Mouse (Mus musculus): Measurements from ENCODE around the gene Pex11g. TPM values are rescaled to one million over a fixed set of nuclear protein-coding genes. Genes with fewer than 3 reads are reported as not detected.

The Pex11g gene
- polyA plus RNA-seq (2015; fragmentation: Nextera tagmentation; extraction: Ambion mirVana): 3.0 and 3.7 TPM in 2 replicates

- peak within 1 kb of the TSS; percentile 49 for H3K4me3 ChIP-seq (replicated peaks; ENCODE audit: low read length)
- H3K4me2 ChIP-seq (ENCODE audit: low read length): peak within 1 kb of the TSS; percentile 66
- peak within 1 kb of the TSS; percentile 63 for H3K9ac ChIP-seq (replicated peaks; ENCODE audit: low read depth, low read length)
- H3K27ac ChIP-seq (ENCODE audit: low read length): peak within 1 kb of the TSS; percentile 29; the same call in 1 of the 2 replicates
- H3K4me1 ChIP-seq (replicated peaks; ENCODE audit: control insufficient read depth, insufficient read depth, low read length): peaks cover 7% of the 10 kb centered on the region; the same call in 1 of the 2 replicates
- H3K27me3 ChIP-seq (replicated peaks; ENCODE audit: control insufficient read depth, insufficient read depth, low read length): no peaks in the 10 kb centered on the region
- no peaks in the 10 kb centered on the region for H3K36me3 ChIP-seq (ENCODE audit: control insufficient read depth, insufficient read depth)
- peak; percentile 87 for ATAC-seq
- WGBS: 6% methylated on average over 32 of the region's 32 CpGs
- no peaks in the 10 kb centered on the region for H3K9me3 ChIP-seq (ENCODE audit: control insufficient read depth, low read length)
Observed at GRCm38 (mm10) chr8:3467006-3467885, at the start of gene Pex11g. Gene Pex11g, minus strand, starts transcription at chr8:3467680.

GRCm38 (mm10) chr8:3517117-3517495 lies 49.6 kb upstream of the Pex11g start:
- peaks cover 10% of the 10 kb centered on the region for H3K4me1 ChIP-seq (replicated peaks; ENCODE audit: control insufficient read depth, insufficient read depth, low read length)
- peak overlapping the region; percentile 58 for H3K9ac ChIP-seq (replicated peaks; ENCODE audit: low read depth, low read length)
- H3K4me3 ChIP-seq (replicated peaks; ENCODE audit: low read length): peak overlapping the region; percentile 70
- 0 out of 2 replicates have a peak overlapping the region, but pooled peaks have one; percentile 26 for H3K27ac ChIP-seq (ENCODE audit: low read length)
- peak overlapping the region; percentile 95 for H3K4me2 ChIP-seq (ENCODE audit: low read length)
- no peaks in the 10 kb centered on the region for H3K9me3 ChIP-seq (ENCODE audit: control insufficient read depth, low read length)
- WGBS: 6% methylated on average over 16 of the region's 16 CpGs
- H3K27me3 ChIP-seq (replicated peaks; ENCODE audit: control insufficient read depth, insufficient read depth, low read length): no peaks in the 10 kb centered on the region
- ATAC-seq: no peak
- peaks cover 11% of the 10 kb centered on the region for H3K36me3 ChIP-seq (ENCODE audit: control insufficient read depth, insufficient read depth)

DNA sequence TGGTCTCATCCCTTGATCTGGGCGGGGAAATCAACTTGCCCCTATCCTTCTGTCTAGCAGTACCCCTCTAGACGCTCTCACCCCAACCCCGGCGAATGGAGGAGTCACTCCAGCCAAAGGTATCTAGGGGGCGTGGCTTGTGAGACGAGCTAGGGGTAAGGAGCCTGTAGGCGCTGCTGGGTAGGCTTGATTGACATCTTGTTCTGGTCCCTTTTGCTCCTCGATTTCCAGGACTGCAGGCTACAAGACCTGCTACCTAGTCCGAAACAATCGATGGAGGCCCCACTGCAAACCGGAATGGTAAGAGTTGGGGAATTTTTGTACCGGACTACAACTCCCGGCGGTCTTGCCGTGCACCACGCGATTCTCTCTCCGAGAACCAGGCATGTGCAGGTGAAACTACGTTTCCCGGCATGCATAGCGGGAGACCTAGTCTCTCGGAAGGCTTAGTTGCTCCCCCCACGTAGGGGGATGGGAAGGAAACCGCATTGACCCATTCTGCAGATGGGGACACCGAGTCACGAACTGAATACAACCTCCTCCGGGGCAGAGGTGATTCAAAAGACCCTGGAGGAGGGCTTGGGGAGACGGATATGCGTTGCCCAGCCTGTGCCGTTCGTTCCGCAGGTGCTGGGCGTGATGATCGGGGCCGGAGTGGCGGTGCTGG lies 49.1 kb upstream of the Pex11g start:
- Histone ChIP-seq H3K4me2 (ENCODE audit: low read length) (peak overlapping the region; percentile 95), H3K27me3 (replicated peaks; ENCODE audit: control insufficient read depth, insufficient read depth, low read length) (no peaks in the 10 kb centered on the region), H3K27ac (ENCODE audit: low read length) (peak overlapping the region; percentile 71), H3K36me3 (ENCODE audit: control insufficient read depth, insufficient read depth) (peaks cover 11% of the 10 kb centered on the region), H3K9me3 (ENCODE audit: control insufficient read depth, low read length) (no peaks in the 10 kb centered on the region), H3K4me3 (replicated peaks; ENCODE audit: low read length) (peak overlapping the region; percentile 70), H3K9ac (replicated peaks; ENCODE audit: low read depth, low read length) (peak overlapping the region; percentile 58), H3K4me1 (replicated peaks; ENCODE audit: control insufficient read depth, insufficient read depth, low read length) (peaks cover 10% of the 10 kb centered on the region)
- ATAC-seq: peak; percentile 85
- WGBS: 2% methylated on average over 36 of the region's 36 CpGs

DNA sequence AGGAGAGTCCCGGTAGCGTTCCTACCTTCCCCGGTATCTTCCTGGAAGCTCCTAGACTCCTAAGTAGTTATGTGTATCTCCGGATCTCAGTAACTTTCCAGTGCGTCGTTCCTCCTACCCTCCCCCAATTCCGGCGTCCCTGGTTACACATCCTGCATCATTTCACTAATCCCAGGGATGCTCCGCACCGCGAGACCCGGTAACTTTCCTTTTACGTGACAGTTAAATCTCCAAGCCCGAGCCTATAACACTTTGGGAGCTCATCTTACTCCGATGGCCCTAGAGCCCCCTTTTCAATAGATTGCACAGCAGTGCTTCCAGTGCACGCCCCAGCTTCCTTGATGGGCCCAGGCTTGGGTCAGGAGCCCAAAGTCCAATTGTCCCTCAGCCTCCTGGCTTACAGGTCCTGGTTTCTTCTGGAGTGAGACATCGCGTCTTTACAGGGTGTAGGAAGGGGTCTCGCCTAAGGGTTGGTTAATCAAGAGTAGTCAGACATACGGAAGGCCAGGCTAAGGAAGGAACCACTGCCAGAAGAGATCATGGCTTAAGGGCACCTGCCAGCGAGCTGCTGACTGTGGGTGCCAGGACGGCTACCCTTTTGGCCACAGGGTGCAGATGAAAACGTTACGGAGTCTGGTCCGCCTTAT lies 48.4 kb upstream of the Pex11g start:
- H3K36me3 ChIP-seq (ENCODE audit: control insufficient read depth, insufficient read depth): peaks cover 11% of the 10 kb centered on the region
- H3K4me1 ChIP-seq (replicated peaks; ENCODE audit: control insufficient read depth, insufficient read depth, low read length): peaks cover 10% of the 10 kb centered on the region
- no peaks in the 10 kb centered on the region for H3K27me3 ChIP-seq (replicated peaks; ENCODE audit: control insufficient read depth, insufficient read depth, low read length)
- peak overlapping the region; percentile 71 for H3K27ac ChIP-seq (ENCODE audit: low read length)
- H3K4me2 ChIP-seq (ENCODE audit: low read length): peak overlapping the region; percentile 95
- no peaks in the 10 kb centered on the region for H3K9me3 ChIP-seq (ENCODE audit: control insufficient read depth, low read length)
- peak; percentile 35 for ATAC-seq
- H3K9ac ChIP-seq (replicated peaks; ENCODE audit: low read depth, low read length): peak overlapping the region; percentile 58
- peak overlapping the region; percentile 70 for H3K4me3 ChIP-seq (replicated peaks; ENCODE audit: low read length)
- under 1% methylated on average over 25 of the region's 25 CpGs for WGBS

GRCm38 (mm10) chr8:3515260-3515671 lies 47.8 kb upstream of the Pex11g start, which contains the start of gene Pnpla6:
Gene Pnpla6, plus strand, starts transcription at chr8:3515384.
- Histone ChIP-seq H3K4me1 (replicated peaks; ENCODE audit: control insufficient read depth, insufficient read depth, low read length) (peaks cover 10% of the 10 kb centered on the region), H3K27me3 (replicated peaks; ENCODE audit: control insufficient read depth, insufficient read depth, low read length) (no peaks in the 10 kb centered on the region), H3K9me3 (ENCODE audit: control insufficient read depth, low read length) (no peaks in the 10 kb centered on the region), H3K4me3 (replicated peaks; ENCODE audit: low read length) (peak within 1 kb of the TSS; percentile 70), H3K36me3 (ENCODE audit: control insufficient read depth, insufficient read depth) (peaks cover 11% of the 10 kb centered on the region), H3K4me2 (ENCODE audit: low read length) (peak within 1 kb of the TSS; percentile 95), H3K27ac (ENCODE audit: low read length) (peak within 1 kb of the TSS; percentile 71), H3K9ac (replicated peaks; ENCODE audit: low read depth, low read length) (peak within 1 kb of the TSS; percentile 58)
- 0% methylated on average over 25 of the region's 25 CpGs for WGBS
- peak; percentile 74 for ATAC-seq

DNA sequence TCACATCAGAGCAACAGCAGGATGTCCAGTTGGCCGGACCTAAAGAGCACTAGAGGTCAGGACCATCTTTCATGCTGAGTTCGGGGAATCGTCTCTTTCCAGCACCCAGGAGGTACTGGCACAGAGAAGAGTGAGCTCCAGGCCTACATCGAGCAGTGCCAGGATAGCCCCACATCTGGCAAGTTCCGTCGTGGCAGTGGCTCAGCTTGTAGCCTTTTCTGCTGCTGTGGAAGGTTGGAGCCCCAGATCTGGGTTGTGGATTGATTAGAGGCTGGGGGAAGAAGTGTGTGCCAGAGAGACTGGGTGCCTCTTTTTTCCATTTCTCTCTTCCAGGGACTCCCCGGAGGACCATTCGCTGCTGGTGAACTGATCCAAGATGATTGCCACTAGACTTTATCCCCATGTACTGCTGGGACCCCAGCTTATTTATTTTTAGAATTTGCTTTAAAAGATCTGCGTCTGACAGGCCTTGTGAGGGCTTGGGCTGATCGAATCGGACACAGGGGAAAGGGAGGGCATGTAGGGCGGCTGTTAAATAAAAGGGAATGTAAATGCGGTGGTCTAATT lies 47.3 kb upstream of the Pex11g start:
- H3K27me3 ChIP-seq (replicated peaks; ENCODE audit: control insufficient read depth, insufficient read depth, low read length): no peaks in the 10 kb centered on the region
- 34% methylated on average over 13 of the region's 13 CpGs for WGBS
- H3K4me3 ChIP-seq (replicated peaks; ENCODE audit: low read length): peak overlapping the region; percentile 70
- H3K4me1 ChIP-seq (replicated peaks; ENCODE audit: control insufficient read depth, insufficient read depth, low read length): peaks cover 10% of the 10 kb centered on the region
- peaks cover 11% of the 10 kb centered on the region for H3K36me3 ChIP-seq (ENCODE audit: control insufficient read depth, insufficient read depth)
- peak overlapping the region; percentile 13 for H3K27ac ChIP-seq (ENCODE audit: low read length)
- no peak for ATAC-seq
- peak overlapping the region; percentile 95 for H3K4me2 ChIP-seq (ENCODE audit: low read length)
- no peaks in the 10 kb centered on the region for H3K9me3 ChIP-seq (ENCODE audit: control insufficient read depth, low read length)
- peak overlapping the region; percentile 58 for H3K9ac ChIP-seq (replicated peaks; ENCODE audit: low read depth, low read length)

DNA sequence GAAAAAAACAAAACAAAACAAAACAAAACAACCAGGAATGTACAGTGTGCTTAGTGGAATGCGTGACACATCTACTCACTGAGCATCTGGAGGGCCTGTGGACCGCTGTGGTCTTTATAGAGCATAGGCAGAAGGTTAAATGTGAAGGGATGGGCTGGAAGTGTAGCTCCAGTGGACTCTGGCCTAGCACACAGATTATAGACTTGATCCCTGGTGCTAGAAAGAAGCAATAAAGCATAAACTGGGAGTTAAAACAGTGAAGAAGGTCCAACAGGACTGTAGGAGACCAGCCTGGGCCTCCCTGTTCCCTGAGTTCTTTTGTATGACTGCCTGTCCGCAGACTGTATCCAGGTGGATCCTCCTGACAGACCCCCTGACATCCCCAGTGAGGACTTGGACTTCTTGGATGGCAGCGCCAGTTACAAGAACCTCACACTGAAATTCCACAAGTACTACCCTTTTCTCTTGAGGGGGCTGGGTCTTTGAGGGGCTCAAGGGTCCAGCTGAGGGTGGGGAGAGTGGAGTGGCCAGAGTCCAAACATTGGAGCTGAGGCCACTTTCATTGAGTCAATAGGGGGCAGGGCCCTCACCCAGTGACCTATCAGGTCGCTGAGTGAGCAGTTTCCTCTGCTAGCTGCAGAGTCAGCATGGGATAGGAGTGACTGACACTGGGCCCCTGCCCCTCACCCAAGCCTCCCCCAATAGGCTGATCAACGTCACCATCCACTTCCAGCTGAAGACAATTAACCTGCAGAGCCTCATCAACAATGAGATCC lies 40.7 kb upstream of the Pex11g start:
- Histone ChIP-seq H3K36me3 (ENCODE audit: control insufficient read depth, insufficient read depth) (peaks cover 26% of the 10 kb centered on the region), H3K9me3 (ENCODE audit: control insufficient read depth, low read length) (no peaks in the 10 kb centered on the region), H3K27ac (ENCODE audit: low read length) (no peak overlapping the region), H3K4me2 (ENCODE audit: low read length) (no peak overlapping the region), H3K27me3 (replicated peaks; ENCODE audit: control insufficient read depth, insufficient read depth, low read length) (no peaks in the 10 kb centered on the region), H3K4me1 (replicated peaks; ENCODE audit: control insufficient read depth, insufficient read depth, low read length) (no peaks in the 10 kb centered on the region), H3K9ac (replicated peaks; ENCODE audit: low read depth, low read length) (no peak overlapping the region), H3K4me3 (replicated peaks; ENCODE audit: low read length) (no peak overlapping the region)
- WGBS: 90% methylated on average over 6 of the region's 6 CpGs
- no peak for ATAC-seq

DNA sequence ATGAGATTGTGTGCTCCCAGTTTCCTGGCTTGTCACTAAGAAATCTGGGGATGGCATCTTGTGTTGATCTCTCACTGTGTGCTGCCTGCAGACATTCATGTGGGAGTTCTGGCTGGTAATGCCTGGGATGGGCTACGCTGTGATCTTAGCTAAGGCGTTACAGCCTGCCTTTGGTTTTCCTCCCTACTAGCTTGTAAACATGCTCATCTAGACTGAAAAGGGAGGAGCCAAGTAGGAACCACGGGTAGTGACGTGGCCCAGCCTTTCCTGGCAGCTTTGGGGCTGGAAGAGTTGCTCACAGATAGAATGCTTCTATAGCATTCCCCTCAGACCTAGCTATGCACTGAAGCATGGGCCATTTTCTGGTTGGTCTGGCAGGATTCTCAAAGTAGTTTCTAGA lies 34.7 kb upstream of the Pex11g start:
- Histone ChIP-seq H3K27me3 (replicated peaks; ENCODE audit: control insufficient read depth, insufficient read depth, low read length) (no peaks in the 10 kb centered on the region), H3K9me3 (ENCODE audit: control insufficient read depth, low read length) (no peaks in the 10 kb centered on the region), H3K4me3 (replicated peaks; ENCODE audit: low read length) (no peak overlapping the region), H3K9ac (replicated peaks; ENCODE audit: low read depth, low read length) (no peak overlapping the region), H3K4me1 (replicated peaks; ENCODE audit: control insufficient read depth, insufficient read depth, low read length) (peaks cover 29% of the 10 kb centered on the region), H3K4me2 (ENCODE audit: low read length) (no peak overlapping the region), H3K36me3 (ENCODE audit: control insufficient read depth, insufficient read depth) (peaks cover 12% of the 10 kb centered on the region), H3K27ac (ENCODE audit: low read length) (no peak overlapping the region)
- 76% methylated on average over 4 of the region's 4 CpGs for WGBS
- no peak for ATAC-seq
